Mouse (Mus musculus) liver, adult 2 months (tissue): ENCODE measurements around the gene Fam171a1.

Source experiments
- CTCF ChIP-seq: fragments of 200-500 bp; IDR thresholded peaks from 2 replicates; pipeline ENCODE4 v1.5.1; 2011; ENCODE audit warnings: low read depth, low read length, control low read depth
- POLR2A ChIP-seq: fragments of 200-500 bp; IDR thresholded peaks from 2 replicates; pipeline ENCODE4 v1.6.1; 2011; ENCODE audit warnings: low read length, control low read depth; ENCODE audit not compliant: insufficient read depth; ENCODE audit errors: extremely low read depth

DNA sequence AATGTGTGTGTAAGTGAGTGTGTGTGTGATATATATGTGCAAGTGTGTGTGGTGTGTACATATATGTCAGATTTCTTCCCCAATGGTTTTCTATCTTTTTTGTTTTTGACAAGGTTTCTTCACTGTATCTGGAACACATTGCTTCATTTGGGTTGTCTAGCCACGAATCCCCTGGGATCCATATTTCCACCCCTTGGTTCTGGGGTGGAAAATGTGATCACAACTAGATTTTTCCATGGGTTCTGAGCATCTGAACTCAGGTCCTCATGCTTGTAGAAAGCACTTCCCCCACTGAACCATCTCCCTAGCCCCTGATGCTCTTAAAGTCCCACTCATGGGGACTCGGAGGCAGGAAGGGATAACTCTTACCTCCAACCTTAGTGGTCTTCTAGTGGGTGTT lies 159.3 kb downstream of the Fam171a1 start:
- TF ChIP-seq CTCF, result no peak
- TF ChIP-seq POLR2A, result no peak
